Mouse (Mus musculus) olfactory bulb, adult 2 months (tissue): ENCODE measurements at regions not wholly inside any gene's neighbourhood (a gene's known extent, or its start where the extent isn't known, plus 50 kb on each side); places are given as distances from the start of the nearest gene placed in this dataset.

Experiments used
- CTCF ChIP-seq: fragments of 200-500 bp; IDR thresholded peaks from 2 replicates; pipeline ENCODE4 v1.5.1; 2012; ENCODE audit warnings: low read depth, mild to moderate bottlenecking, low read length, moderate library complexity; ENCODE audit not compliant: insufficient read depth
- POLR2A ChIP-seq: fragments of 200-500 bp; IDR thresholded peaks from 2 replicates; pipeline ENCODE4 v1.6.1; 2012; ENCODE audit warnings: mild to moderate bottlenecking, low read depth, low read length, moderate library complexity; ENCODE audit not compliant: insufficient read depth

DNA sequence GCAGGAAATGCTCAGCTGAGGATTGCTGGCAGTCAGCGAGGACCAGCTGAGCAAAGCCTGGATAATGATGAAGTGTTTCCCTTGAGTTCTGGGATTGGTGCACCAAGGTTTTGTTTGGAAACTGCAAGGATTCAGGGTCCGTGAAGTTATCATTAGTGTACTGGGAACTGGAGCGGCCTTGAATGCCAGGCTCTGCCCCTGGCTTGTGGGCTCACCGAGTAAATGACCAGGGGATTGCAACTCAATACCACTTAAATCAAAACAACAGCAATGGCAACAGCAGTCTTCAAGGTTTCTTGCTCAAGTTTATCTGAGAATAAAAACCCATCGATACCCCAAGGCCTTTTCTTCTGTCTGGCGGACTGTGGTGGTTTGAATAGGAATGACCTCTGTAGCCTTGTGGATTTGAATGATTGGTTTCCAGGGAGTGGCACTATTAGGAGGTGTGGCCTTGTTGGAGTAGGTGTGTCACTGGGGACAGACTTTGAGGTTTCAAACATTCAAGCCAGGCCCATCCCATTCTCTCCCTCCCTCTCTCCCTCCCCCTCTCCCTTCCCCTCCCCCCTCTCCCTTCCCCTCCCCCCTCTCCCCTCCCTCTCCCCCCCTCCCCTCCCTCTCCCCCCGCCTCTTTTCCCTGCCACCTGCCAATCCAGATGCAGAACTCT is 104.1 kb upstream of the Tnr start:
- TF ChIP-seq CTCF (no peak), POLR2A (no peak)
